Mouse (Mus musculus): ENCODE data around the gene Crp.

Gene Crp

DNA sequence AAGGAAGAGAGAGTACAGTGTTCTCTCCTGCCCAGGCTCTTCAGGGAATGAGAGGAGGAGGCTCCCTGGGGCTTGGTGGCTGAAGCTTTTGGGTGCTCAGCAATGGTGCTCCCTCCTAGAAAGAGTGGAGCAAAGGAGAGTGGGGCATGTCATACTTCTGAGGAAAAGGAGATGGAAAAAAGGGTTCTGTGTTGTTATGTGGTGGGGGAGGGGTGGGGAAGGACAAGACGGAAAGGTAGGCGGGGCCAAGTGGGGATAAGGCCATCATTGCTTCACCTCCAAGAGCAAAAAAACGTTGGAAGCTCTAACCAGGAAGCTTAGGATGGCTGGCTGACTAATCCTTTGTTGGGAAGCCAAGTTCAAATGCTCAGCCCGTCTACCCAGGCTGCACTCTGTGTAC, 14.1 kb downstream of the Crp start:
- no peak for DNase-seq (ENCODE audit: low spot score)

DNA sequence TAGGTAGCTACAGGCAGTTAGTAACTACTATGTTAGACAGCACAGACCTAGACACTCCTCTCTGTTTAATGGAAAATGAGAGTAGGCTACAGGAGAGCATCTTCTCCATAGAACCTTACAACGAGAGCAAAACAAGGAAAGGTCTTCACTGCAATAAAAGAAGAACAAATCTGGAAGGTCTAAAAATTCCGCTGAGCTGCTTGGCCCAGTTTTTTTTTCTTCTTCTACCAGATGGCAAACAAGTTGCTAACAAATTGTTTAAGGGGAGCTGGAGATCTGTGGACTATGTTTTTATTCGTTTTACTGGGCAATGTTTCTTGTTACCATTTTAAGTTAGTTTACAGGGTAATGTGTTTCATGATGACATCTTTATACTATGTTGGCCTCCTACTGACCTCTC, 53.4 kb downstream of the Crp start:
- DNase-seq (ENCODE audit: low spot score): no peak

DNA sequence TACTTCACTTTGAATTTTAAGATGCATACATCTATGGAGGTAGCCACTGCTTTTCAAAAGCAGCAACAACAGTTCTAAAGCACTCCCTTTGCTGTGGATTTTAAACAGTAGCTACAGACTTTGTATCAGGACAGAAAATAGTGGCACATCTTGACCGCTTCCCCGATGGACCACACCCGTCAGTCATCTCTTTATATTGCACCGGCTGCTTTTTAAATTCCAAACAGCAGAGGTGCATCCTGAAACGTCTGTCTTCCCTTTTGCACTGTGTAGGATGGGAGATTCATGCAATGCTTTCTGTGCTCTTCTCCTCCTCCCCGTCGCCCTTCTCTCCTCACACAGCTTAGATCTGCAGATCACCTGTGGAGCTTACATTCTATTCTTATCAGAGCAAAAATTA, 57.3 kb downstream of the Crp start:
- DNase-seq (ENCODE audit: low spot score): no peak

DNA sequence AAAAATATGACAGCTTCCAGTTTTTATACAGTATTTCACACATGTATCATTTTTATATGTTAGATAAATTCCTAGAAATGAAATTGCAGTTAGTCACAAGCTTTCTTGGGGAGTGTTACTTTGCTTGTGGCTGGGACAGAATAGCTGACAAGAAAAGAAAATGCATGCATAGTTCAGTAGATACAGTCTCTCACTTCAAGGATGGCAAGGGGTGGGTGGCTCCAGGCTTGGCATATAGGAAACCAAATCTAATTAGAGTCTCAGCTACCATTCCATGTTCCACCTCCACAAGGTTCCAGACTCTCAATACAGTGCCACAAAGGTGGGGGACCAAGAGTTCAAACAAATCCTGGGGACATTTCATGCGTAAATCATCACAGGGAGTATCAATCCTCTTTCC, 61.7 kb downstream of the Crp start:
- no peak for DNase-seq (ENCODE audit: low spot score)

DNA sequence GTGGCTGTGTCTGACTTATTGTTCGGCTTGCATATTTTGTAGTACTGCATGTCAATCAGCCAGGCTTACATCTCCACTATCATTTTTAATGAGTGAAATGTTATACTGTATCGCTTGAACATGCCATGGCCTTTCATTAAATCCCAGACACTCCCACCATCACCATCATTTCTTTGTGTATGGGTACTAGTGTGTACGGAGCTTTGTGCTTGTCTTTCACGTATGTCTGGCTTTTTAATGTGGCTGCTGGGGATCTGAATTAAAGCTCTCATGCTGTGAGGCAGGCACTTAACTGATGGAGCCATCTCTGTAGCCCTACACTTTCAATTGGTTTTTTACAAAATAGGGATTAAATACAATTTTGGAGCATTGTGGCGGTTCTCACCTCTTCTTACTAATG, 81.3 kb downstream of the Crp start:
- no peak for DNase-seq (ENCODE audit: low spot score)

DNA sequence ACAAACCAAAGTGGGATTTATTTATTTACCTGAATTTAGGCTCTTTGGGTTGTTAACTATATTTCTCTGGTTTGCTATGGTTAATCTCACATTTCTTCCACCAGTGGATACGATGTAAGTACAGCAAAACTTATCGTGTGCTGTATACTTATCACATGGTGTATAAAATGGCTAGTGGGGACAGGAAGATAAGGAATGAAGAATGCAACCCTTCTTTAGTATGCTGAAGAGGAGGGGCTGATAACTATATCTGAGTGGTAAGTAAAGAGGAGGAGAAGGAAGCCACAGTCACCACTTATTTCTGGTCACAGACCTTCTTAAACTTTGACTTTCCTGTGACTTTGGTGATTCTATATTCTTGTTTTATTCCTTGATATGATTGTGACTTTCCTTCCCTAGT, 87.5 kb downstream of the Crp start:
- DNase-seq (ENCODE audit: low spot score): no peak

DNA sequence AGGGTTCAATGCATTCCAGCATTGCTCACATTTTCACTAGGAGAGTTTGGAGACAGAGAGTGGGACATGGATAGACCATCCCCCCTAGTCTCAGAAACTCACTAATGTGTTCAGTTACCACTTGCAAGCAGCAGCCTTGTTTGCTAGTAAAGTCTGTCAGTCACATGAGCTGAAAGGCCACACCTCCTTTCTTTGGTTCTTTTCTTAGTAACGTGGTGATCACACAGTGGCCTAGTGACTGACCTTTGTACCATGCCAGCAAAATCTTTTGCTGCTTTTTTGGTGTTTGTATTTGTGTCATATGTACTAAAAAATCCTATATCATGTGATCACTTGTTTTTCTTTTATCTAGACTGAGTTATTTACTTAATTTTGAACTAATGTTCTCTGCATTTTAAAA, 88.0 kb downstream of the Crp start:
- DNase-seq (ENCODE audit: low spot score): no peak

DNA sequence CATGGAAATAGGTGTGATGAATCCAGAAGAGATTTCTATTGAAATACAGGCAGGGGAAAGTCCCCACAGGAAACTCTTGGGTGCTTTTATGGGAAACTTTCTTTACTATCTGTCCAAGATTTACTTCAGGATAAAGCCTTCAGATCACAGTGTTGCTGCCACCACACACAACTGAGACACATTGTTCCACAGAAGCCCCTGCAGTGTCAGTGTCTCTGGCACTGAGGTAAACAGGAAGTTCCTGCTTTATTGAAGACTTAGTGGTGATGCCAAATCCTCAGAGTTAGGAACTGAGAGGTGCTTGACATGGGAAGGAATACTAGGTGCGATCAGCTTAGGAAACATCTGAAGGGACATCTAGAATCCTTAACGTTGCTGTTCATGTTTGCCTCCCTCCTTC, 131.1 kb downstream of the Crp start:
- no peak for DNase-seq (ENCODE audit: low spot score)

DNA sequence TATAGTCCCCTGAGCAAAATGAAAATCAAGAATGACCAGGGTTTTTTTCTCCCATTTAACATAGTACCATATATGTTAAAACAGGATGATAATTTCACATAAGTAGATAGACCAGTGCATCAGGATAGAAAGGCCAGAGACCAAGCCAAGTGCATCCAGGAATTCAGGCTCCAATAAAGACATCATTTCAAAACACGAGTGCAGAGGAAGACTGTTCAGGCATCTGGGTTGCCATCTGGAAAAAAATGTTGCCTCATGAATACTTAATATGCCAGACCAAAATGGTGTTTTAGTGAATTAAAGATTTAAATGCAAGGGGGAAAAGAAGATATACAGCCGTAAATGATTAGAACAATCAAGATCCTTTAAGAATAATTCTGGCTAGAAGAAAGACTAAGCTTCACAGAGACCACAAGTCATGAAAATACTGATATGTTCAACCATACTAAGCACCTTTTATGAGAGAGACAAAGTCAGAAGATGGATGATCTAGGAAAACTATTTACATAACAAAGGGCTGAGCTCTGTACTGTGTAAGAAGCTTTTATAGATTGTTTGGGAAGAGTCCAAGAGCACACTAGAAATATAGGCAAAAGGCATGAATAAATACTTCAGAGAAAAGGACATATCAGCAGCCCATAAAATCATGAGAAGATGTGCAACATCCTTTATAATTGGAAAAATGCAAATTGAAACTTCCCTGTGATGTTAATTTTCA, 149.3 kb downstream of the Crp start:
- DNase-seq (ENCODE audit: low spot score): no peak

DNA sequence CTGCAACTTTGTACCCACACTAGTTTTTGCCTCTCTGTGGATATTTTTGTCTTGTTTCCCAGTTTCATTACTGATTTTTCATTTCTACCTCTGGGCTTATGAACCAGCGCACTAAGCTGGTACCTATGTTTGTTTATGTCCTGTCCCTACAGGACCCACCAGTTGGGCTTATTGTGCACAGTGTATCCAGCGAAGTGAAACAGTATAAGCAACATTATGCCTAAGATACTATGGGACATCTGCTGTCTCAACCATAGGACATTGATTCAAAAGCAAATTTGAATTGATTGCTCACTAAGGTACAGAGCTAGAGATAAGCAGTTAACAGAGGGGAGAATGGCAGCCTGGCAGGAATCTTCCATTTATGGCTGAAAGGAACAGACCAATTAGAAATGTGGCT, 150.3 kb downstream of the Crp start:
- DNase-seq (ENCODE audit: low spot score): no peak

DNA sequence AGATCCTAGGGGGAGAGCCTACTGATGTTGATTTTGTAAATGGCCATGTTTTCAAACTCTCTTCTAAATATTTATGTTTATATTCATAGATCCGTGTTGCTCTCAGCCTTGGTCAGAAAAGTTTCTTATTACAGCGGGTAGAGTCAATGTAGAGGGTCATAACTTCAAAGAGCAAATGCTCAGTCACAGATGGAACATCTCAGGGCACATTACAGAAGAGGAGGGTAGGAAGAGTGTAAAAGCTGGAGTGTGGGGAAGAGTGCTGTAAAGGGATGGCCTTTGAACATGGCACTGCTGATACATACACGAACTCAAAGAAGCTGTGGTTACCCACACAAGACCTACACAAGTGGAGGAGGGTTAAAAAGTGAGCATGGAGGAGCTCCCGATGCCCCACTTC, 177.4 kb downstream of the Crp start:
- DNase-seq (ENCODE audit: low spot score): no peak

DNA sequence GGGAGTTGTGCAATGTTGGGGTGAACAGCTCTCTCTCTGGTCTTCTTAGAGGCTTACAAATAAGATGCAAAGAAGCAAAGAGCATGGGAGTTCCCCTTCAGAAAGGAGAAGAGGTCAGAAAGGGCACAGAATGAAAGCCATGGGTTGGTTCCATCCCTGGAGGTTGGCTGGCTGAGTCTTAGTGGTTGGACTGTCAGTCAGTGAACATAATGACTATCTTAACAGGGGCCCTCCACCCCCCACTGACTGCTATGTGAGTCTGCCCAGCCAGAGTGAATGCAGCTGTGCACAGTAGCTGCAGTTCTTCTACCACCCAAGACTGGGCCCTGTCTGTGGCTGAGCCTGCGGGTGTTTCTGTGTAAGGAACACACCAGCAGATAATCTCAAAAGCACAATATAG, 178.8 kb downstream of the Crp start:
- DNase-seq (ENCODE audit: low spot score): no peak
